Mouse (Mus musculus): ENCODE measurements around the gene Nxt1. TPM values are rescaled to one million over a fixed set of nuclear protein-coding genes. Genes with fewer than 3 reads are reported as not detected.

Gene Nxt1
- polyA plus RNA-seq, 1 experiment from 2014 or later: 40.2 TPM

GRCm38 (mm10) chr2:148663458-148663857 is 8.9 kb upstream of the Nxt1 start:
- 100% methylated on average over 1 of the region's 1 CpGs for WGBS
- H3K36me3 ChIP-seq: no peaks in the 10 kb centered on the region
- ATAC-seq (ENCODE audit: low FRiP score): no peak

GRCm38 (mm10) chr2:148677801-148678200 is 5.4 kb downstream of the Nxt1 start:
- H3K36me3 ChIP-seq: peaks cover 21% of the 10 kb centered on the region
- H3K4me2 ChIP-seq: peak overlapping the region; percentile 66
- peak; percentile 52 for ATAC-seq (ENCODE audit: low FRiP score)
- peak overlapping the region; percentile 50 for H3K4me3 ChIP-seq (replicated peaks)
- H3K9me3 ChIP-seq (replicated peaks): no peaks in the 10 kb centered on the region
- peaks cover 62% of the 10 kb centered on the region for H3K4me1 ChIP-seq
- 4% methylated on average over 26 of the region's 26 CpGs for WGBS
- H3K27ac ChIP-seq (replicated peaks): peak overlapping the region; percentile 85
- H3K27me3 ChIP-seq (replicated peaks): no peaks in the 10 kb centered on the region
- peak overlapping the region; percentile 45 for H3K9ac ChIP-seq (replicated peaks)

More at GRCm38 (mm10) chr2:148663458-148663857, 8.9 kb upstream of the Nxt1 start:
- no peak overlapping the region for H3K4me3 ChIP-seq (replicated peaks)
- H3K27me3 ChIP-seq (replicated peaks): no peaks in the 10 kb centered on the region
- no peaks in the 10 kb centered on the region for H3K4me1 ChIP-seq
- H3K4me2 ChIP-seq: no peak overlapping the region
- H3K27ac ChIP-seq (replicated peaks): no peak overlapping the region
- H3K9ac ChIP-seq (replicated peaks): no peak overlapping the region
- H3K9me3 ChIP-seq (replicated peaks): no peaks in the 10 kb centered on the region

GRCm38 (mm10) chr2:148679346-148679745 is 6.9 kb downstream of the Nxt1 start:
- H3K4me3 ChIP-seq (replicated peaks): no peak overlapping the region
- H3K9ac ChIP-seq (replicated peaks): 0 out of 2 replicates have a peak overlapping the region, but pooled peaks have one; percentile 10
- peaks cover 30% of the 10 kb centered on the region for H3K36me3 ChIP-seq
- no peak for ATAC-seq (ENCODE audit: low FRiP score)
- no peaks in the 10 kb centered on the region for H3K9me3 ChIP-seq (replicated peaks)
- peaks cover 53% of the 10 kb centered on the region for H3K4me1 ChIP-seq
- no peaks in the 10 kb centered on the region for H3K27me3 ChIP-seq (replicated peaks)
- H3K27ac ChIP-seq (replicated peaks): peak overlapping the region; percentile 76
- peak overlapping the region; percentile 94 for H3K4me2 ChIP-seq
- 2% methylated on average over 9 of the region's 9 CpGs for WGBS

- H3K27ac ChIP-seq (replicated peaks): peak within 1 kb of the TSS; percentile 91
- H3K9ac ChIP-seq (replicated peaks): peak within 1 kb of the TSS; percentile 82
- H3K4me3 ChIP-seq (replicated peaks): peak within 1 kb of the TSS; percentile 78
- peaks cover 34% of the 10 kb centered on the region for H3K36me3 ChIP-seq
- H3K4me1 ChIP-seq: peaks cover 61% of the 10 kb centered on the region
- H3K9me3 ChIP-seq (replicated peaks): no peaks in the 10 kb centered on the region
- no peaks in the 10 kb centered on the region for H3K27me3 ChIP-seq (replicated peaks)
- WGBS: under 1% methylated on average over 39 of the region's 39 CpGs
- peak; percentile 94 for ATAC-seq (ENCODE audit: low FRiP score)
- H3K4me2 ChIP-seq: peak within 1 kb of the TSS; percentile 94
Measured at GRCm38 (mm10) chr2:148680775-148681291, 8.4 kb downstream of the Nxt1 start, which contains the start of gene Gzf1. Gzf1 (plus strand) TSS chr2:148681023.

- Histone ChIP-seq H3K9me3 (replicated peaks) (no peaks in the 10 kb centered on the region), H3K27ac (replicated peaks) (peak overlapping the region; percentile 91), H3K4me2 (peak overlapping the region; percentile 94), H3K4me3 (replicated peaks) (peak overlapping the region; percentile 78), H3K36me3 (peaks cover 34% of the 10 kb centered on the region), H3K27me3 (replicated peaks) (no peaks in the 10 kb centered on the region), H3K9ac (replicated peaks) (peak overlapping the region; percentile 82), H3K4me1 (peaks cover 67% of the 10 kb centered on the region)
- 10% methylated on average over 17 of the region's 17 CpGs for WGBS
- peak; percentile 54 for ATAC-seq (ENCODE audit: low FRiP score)
Measured at GRCm38 (mm10) chr2:148681461-148681891, 9.1 kb downstream of the Nxt1 start.

- 100% methylated on average over 1 of the region's 1 CpGs for WGBS
- no peak overlapping the region for H3K4me3 ChIP-seq (replicated peaks)
- H3K36me3 ChIP-seq: peaks cover 36% of the 10 kb centered on the region
- no peak overlapping the region for H3K9ac ChIP-seq (replicated peaks)
- ATAC-seq (ENCODE audit: low FRiP score): no peak
- H3K27me3 ChIP-seq (replicated peaks): no peaks in the 10 kb centered on the region
- H3K4me1 ChIP-seq: peaks cover 59% of the 10 kb centered on the region
- H3K27ac ChIP-seq (replicated peaks): no peak overlapping the region
- no peaks in the 10 kb centered on the region for H3K9me3 ChIP-seq (replicated peaks)
- H3K4me2 ChIP-seq: no peak overlapping the region
Measured at GRCm38 (mm10) chr2:148683031-148683430, 10.6 kb downstream of the Nxt1 start.

- Histone ChIP-seq H3K27me3 (replicated peaks) (no peaks in the 10 kb centered on the region), H3K9ac (replicated peaks) (no peak overlapping the region), H3K36me3 (peaks cover 48% of the 10 kb centered on the region), H3K27ac (replicated peaks) (no peak overlapping the region), H3K9me3 (replicated peaks) (no peaks in the 10 kb centered on the region), H3K4me2 (no peak overlapping the region), H3K4me3 (replicated peaks) (no peak overlapping the region), H3K4me1 (peaks cover 42% of the 10 kb centered on the region)
- 98% methylated on average over 2 of the region's 2 CpGs for WGBS
- no peak for ATAC-seq (ENCODE audit: low FRiP score)
Measured at GRCm38 (mm10) chr2:148684972-148685371, 12.6 kb downstream of the Nxt1 start.

GRCm38 (mm10) chr2:148685709-148686108 is 13.3 kb downstream of the Nxt1 start:
- no peak overlapping the region for H3K4me2 ChIP-seq
- peaks cover 37% of the 10 kb centered on the region for H3K4me1 ChIP-seq
- no peaks in the 10 kb centered on the region for H3K27me3 ChIP-seq (replicated peaks)
- H3K9me3 ChIP-seq (replicated peaks): no peaks in the 10 kb centered on the region
- no peak overlapping the region for H3K4me3 ChIP-seq (replicated peaks)
- peaks cover 55% of the 10 kb centered on the region for H3K36me3 ChIP-seq
- no peak overlapping the region for H3K9ac ChIP-seq (replicated peaks)
- ATAC-seq (ENCODE audit: low FRiP score): no peak
- 93% methylated on average over 3 of the region's 3 CpGs for WGBS
- no peak overlapping the region for H3K27ac ChIP-seq (replicated peaks)

- Histone ChIP-seq H3K4me2 (no peak overlapping the region), H3K9me3 (replicated peaks) (no peaks in the 10 kb centered on the region), H3K27ac (replicated peaks) (no peak overlapping the region), H3K9ac (replicated peaks) (no peak overlapping the region), H3K27me3 (replicated peaks) (no peaks in the 10 kb centered on the region), H3K36me3 (peaks cover 67% of the 10 kb centered on the region), H3K4me3 (replicated peaks) (no peak overlapping the region), H3K4me1 (peaks cover 32% of the 10 kb centered on the region)
- no peak for ATAC-seq (ENCODE audit: low FRiP score)
- 95% methylated on average over 1 of the region's 1 CpGs for WGBS
Measured at GRCm38 (mm10) chr2:148686862-148687261, 14.5 kb downstream of the Nxt1 start.

- Histone ChIP-seq H3K4me2 (no peak overlapping the region), H3K4me1 (peaks cover 21% of the 10 kb centered on the region), H3K36me3 (peaks cover 74% of the 10 kb centered on the region), H3K9ac (replicated peaks) (no peak overlapping the region), H3K27ac (replicated peaks) (no peak overlapping the region), H3K4me3 (replicated peaks) (no peak overlapping the region), H3K27me3 (replicated peaks) (no peaks in the 10 kb centered on the region), H3K9me3 (replicated peaks) (no peaks in the 10 kb centered on the region)
- ATAC-seq (ENCODE audit: low FRiP score): no peak
- WGBS: 95% methylated on average over 5 of the region's 5 CpGs
Measured at GRCm38 (mm10) chr2:148687971-148688370, 15.6 kb downstream of the Nxt1 start.

- Histone ChIP-seq H3K9ac (replicated peaks) (no peak overlapping the region), H3K36me3 (peaks cover 77% of the 10 kb centered on the region), H3K4me1 (peaks cover 18% of the 10 kb centered on the region), H3K4me2 (no peak overlapping the region), H3K4me3 (replicated peaks) (no peak overlapping the region), H3K27ac (replicated peaks) (no peak overlapping the region), H3K9me3 (replicated peaks) (no peaks in the 10 kb centered on the region), H3K27me3 (replicated peaks) (no peaks in the 10 kb centered on the region)
- WGBS: 96% methylated on average over 6 of the region's 6 CpGs
- ATAC-seq (ENCODE audit: low FRiP score): no peak
Measured at GRCm38 (mm10) chr2:148689444-148690140, 17.2 kb downstream of the Nxt1 start.

- peaks cover 12% of the 10 kb centered on the region for H3K4me1 ChIP-seq
- H3K4me3 ChIP-seq (replicated peaks): no peak overlapping the region
- ATAC-seq (ENCODE audit: low FRiP score): no peak
- WGBS: 98% methylated on average over 3 of the region's 3 CpGs
- H3K27me3 ChIP-seq (replicated peaks): no peaks in the 10 kb centered on the region
- H3K9ac ChIP-seq (replicated peaks): no peak overlapping the region
- no peak overlapping the region for H3K27ac ChIP-seq (replicated peaks)
- no peaks in the 10 kb centered on the region for H3K9me3 ChIP-seq (replicated peaks)
- H3K36me3 ChIP-seq: peaks cover 77% of the 10 kb centered on the region
- no peak overlapping the region for H3K4me2 ChIP-seq
Measured at GRCm38 (mm10) chr2:148690291-148690690, 17.9 kb downstream of the Nxt1 start.

Measured in neural tube, embryonic 15.5 days (tissue).